Mouse (Mus musculus) ES-E14 (cell line): ENCODE results near the gene Gpc6.

Experiments used
- CHD2 ChIP-seq: IDR thresholded peaks from 2 replicates; pipeline ENCODE4 v1.6.1; 2014; ENCODE audit warnings: mild to moderate bottlenecking, low read depth, low read length, inconsistent platforms
- HCFC1 ChIP-seq: IDR thresholded peaks from 2 replicates; pipeline ENCODE4 v1.6.1; 2012; ENCODE audit warnings: low read length, inconsistent platforms, borderline replicate concordance; ENCODE audit not compliant: insufficient read depth
- ZC3H11A ChIP-seq: IDR thresholded peaks from 2 replicates; pipeline ENCODE4 v1.6.1; 2012; ENCODE audit warnings: low read depth, mild to moderate bottlenecking, inconsistent platforms, low read length, borderline replicate concordance
- ZNF384 ChIP-seq: IDR thresholded peaks from 2 replicates; pipeline ENCODE4 v1.6.1; 2012; ENCODE audit warnings: low read depth, low read length, inconsistent platforms

GRCm38 (mm10) chr14:117906361-117906760 is 981.2 kb downstream of the Gpc6 start:
- TF ChIP-seq HCFC1 (no peak), CHD2 (no peak), ZC3H11A (no peak), ZNF384 (no peak)
